Mouse (Mus musculus) heart, postnatal 14 days (tissue): Measurements from ENCODE around the gene Scoc. TPM values are rescaled to one million over a fixed set of nuclear protein-coding genes. Genes with fewer than 3 reads are reported as not detected.
"Not testable (repeated sequence)": the region's sequence is repeated elsewhere in the genome, so short reads cannot be mapped to it uniquely, and the experiment has no call there.

ENCODE experiments used
- DNase-seq, 2 experiments: peaks; one replicate each; pipeline ENCODE4 v3.0.0; 2021 to 2022
- intact Hi-C: fragments of 180-260 bp; cut with DNase I; formaldehyde crosslinking; loops from one replicate; pipeline ENCODE4 v1.15.1; 2025
- long read RNA-seq, 2 experiments: library from polyadenylated mRNA; stranded (forward); transcript quantifications; one replicate each; pipeline ENCODE4 v2.0.0; 2021
- total RNA-seq, 2 experiments: library from RNA; stranded (reverse); gene quantifications; 2 replicates each; pipeline ENCODE4 v1.2.3; 2021

Scoc gene
- total RNA-seq = 10 to 100 TPM; 39.6 to 44.3 TPM
- long read RNA-seq, experiment 1, transcript Scoc-203 (4 exons, 409 nt) = major isoform, 39 of 49 reads
- long read RNA-seq, experiment 1, partial matches to known transcripts = 1 of 49 reads
- long read RNA-seq, experiment 1, other reads (novel, unspliced or antisense) = 5 of 49 reads
- long read RNA-seq, experiment 2, transcript Scoc-203 (4 exons, 409 nt) = major isoform, 32 of 38 reads
- long read RNA-seq, experiment 2, partial matches to known transcripts = 2 of 38 reads
- long read RNA-seq, experiment 2, other reads (novel, unspliced or antisense) = 3 of 38 reads

- intact Hi-C loops = no loop called here
- DNase-seq = no peak
Observed at GRCm38 (mm10) chr8:83458222-83458621, at the start of gene Scoc. Gene Scoc (minus strand): TSS chr8:83458391.

GRCm38 (mm10) chr8:83459606-83460005 lies 1.4 kb upstream of the Scoc start:
- DNase-seq = no peak
- intact Hi-C loops = no loop called here

- no peak for DNase-seq
- intact Hi-C loops = no loop called here
Observed at GRCm38 (mm10) chr8:83457121-83457520, 1.1 kb downstream of the Scoc start.

GRCm38 (mm10) chr8:83451056-83451455 lies 7.1 kb downstream of the Scoc start:
- intact Hi-C loops = loop anchor here (2.0 to 5.0 kb wide), 2 partner anchors 190 to 349 kb away; no protein-coding TSS in a partner anchor

GRCm38 (mm10) chr8:83449960-83450359 lies 8.2 kb downstream of the Scoc start:
- DNase-seq = peak in 1 of 2 experiments; percentile 25
- intact Hi-C loops = loop anchor here (2.0 to 5.0 kb wide), 2 partner anchors 189 to 348 kb away; no protein-coding TSS in a partner anchor

More at GRCm38 (mm10) chr8:83451056-83451455, 7.1 kb downstream of the Scoc start:
- DNase-seq = no peak

GRCm38 (mm10) chr8:83443052-83443400 lies 15.2 kb downstream of the Scoc start:
- intact Hi-C loops = loop anchor here (5.0 kb wide), 1 partner anchor 111 kb away; the partner anchor contains the start of gene Elmod2
- DNase-seq = no peak

GRCm38 (mm10) chr8:83442243-83443051 lies 15.7 kb downstream of the Scoc start:
- DNase-seq = peak; percentile 98 to 99
- intact Hi-C loops = loop anchor here (5.0 kb wide), 1 partner anchor 110 kb away; the partner anchor contains the start of gene Elmod2

- intact Hi-C loops = loop anchor here (5.0 kb wide), 1 partner anchor 109 kb away; the partner anchor contains the start of gene Elmod2
- no peak for DNase-seq
Observed at GRCm38 (mm10) chr8:83441656-83442242, 16.4 kb downstream of the Scoc start.

- intact Hi-C loops = no loop called here
- no peak for DNase-seq
Observed at GRCm38 (mm10) chr8:83437077-83437476, 21.1 kb downstream of the Scoc start.

GRCm38 (mm10) chr8:83429071-83429524 lies 29.1 kb downstream of the Scoc start:
- intact Hi-C loops = no loop called here
- DNase-seq = no peak

GRCm38 (mm10) chr8:83428621-83429020 lies 29.6 kb downstream of the Scoc start:
- DNase-seq, intact Hi-C loops: not testable (repeated sequence)

GRCm38 (mm10) chr8:83426949-83427348 lies 31.2 kb downstream of the Scoc start:
- intact Hi-C loops = no loop called here
- DNase-seq = no peak

- intact Hi-C loops = no loop called here
- DNase-seq = no peak
Observed at GRCm38 (mm10) chr8:83426104-83426759, 32.0 kb downstream of the Scoc start.

- intact Hi-C loops = no loop called here
- DNase-seq = no peak
Observed at GRCm38 (mm10) chr8:83425202-83425601, 33.0 kb downstream of the Scoc start.

GRCm38 (mm10) chr8:83423032-83423825 lies 35.0 kb downstream of the Scoc start:
- DNase-seq = no peak
- intact Hi-C loops = no loop called here

- intact Hi-C loops = no loop called here
- no peak for DNase-seq
Observed at GRCm38 (mm10) chr8:83421354-83421753, 36.8 kb downstream of the Scoc start.

GRCm38 (mm10) chr8:83418805-83419516 lies 39.2 kb downstream of the Scoc start:
- intact Hi-C loops = no loop called here
- DNase-seq = no peak

- DNase-seq = no peak
- intact Hi-C loops = no loop called here
Observed at GRCm38 (mm10) chr8:83417970-83418369, 40.2 kb downstream of the Scoc start.

- DNase-seq = no peak
- intact Hi-C loops = no loop called here
Observed at GRCm38 (mm10) chr8:83416878-83417277, 41.3 kb downstream of the Scoc start.
